Mouse (Mus musculus) embryonic stem cell, embryonic (primary cell): ENCODE measurements around the gene Gnb5.

Source experiments
- CTCF ChIA-PET, 4 experiments: fragments of 300-600 bp in 2 of 4; fragments of 350-600 bp in 2 of 4; sonication (Branson Sonifier 250); formaldehyde crosslinking; loops; one replicate each; lab custom pipeline; 2022; ENCODE audit warnings: inconsistent platforms in 2 of 4; lab: Charles Lee
- POLR2A ChIA-PET, 4 experiments: fragments of 300-600 bp in 2 of 4; fragments of 350-600 bp in 2 of 4; sonication (Branson Sonifier 250); formaldehyde crosslinking; loops; one replicate each; lab custom pipeline; 2022; ENCODE audit warnings: antibody characterized with exemption in 4 of 4, inconsistent platforms in 1 of 4; lab: Charles Lee

The Gnb5 gene

GRCm38 (mm10) chr9:75363702-75364101 lies 57.6 kb downstream of the Gnb5 start:
- ChIA-PET CTCF (interaction anchor here in 2 of 4 experiments (1.2 to 1.8 kb wide), 4 partner anchors 9 to 119 kb away, joined by 3 to 10 read pairs (median 6); no protein-coding TSS in a partner anchor), POLR2A (interaction anchor here in 2 of 4 experiments (1.1 to 5.4 kb wide), 12 partner anchors 9 to 47 kb away, joined by 4 to 22 read pairs (median 9); no protein-coding TSS in a partner anchor)

DNA sequence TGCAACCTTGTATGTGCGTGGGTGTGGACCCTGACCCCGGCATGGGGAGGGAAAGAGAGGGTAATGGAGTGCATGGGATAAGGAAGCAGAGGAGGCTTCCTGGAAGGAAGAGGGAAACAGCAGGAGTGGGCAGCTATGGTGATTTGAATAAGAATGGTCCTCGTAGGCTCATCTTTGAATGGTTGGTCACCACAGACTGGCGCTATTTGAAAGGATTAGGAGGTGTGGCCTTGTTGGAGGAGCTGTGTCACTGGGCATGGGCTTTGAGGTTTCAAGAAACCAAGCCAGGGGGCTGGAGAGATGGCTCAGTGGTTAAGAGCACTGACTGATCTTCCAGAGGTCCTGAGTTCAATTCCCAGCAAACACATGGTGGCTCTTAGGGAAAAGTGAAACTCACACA lies 59.1 kb downstream of the Gnb5 start:
- POLR2A ChIA-PET: interaction anchor here in 2 of 4 experiments (0.9 to 5.4 kb wide), 17 partner anchors 10 to 73 kb away, joined by 3 to 22 read pairs (median 5); partner anchors contain the start of gene Mapk6 (in 2 of the 2)
- CTCF ChIA-PET: interaction anchor here in 3 of 4 experiments (0.6 to 1.2 kb wide), 4 partner anchors 11 to 103 kb away, joined by 3 to 5 read pairs (median 3); no protein-coding TSS in a partner anchor

DNA sequence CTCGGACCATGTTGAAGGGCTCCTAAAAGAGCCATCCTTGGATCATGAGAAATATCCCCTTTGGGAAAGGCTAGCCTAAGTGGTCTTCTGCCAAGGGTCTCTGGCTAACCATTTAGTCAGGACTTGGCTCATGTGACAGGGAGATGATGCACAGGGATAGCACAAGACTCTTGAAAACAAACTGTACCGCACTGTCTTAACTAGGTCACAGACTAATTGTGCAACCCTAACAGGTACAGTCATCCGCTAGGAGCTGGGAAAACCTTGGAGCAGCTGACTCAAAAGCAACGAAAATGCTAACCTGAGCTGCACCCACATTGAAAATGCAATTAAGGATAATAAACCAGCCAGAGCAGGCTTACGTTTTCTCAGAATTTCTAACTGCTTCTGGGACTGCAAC lies 60.1 kb downstream of the Gnb5 start:
- ChIA-PET POLR2A (interaction anchor here (1.0 to 5.4 kb wide), 18 partner anchors 9 to 74 kb away, joined by 3 to 22 read pairs (median 4); partner anchors contain the start of gene Mapk6 (in 2 of the 4)), CTCF (interaction anchor here in 3 of 4 experiments (0.6 to 1.2 kb wide), 3 partner anchors 61 to 102 kb away, joined by 3 to 5 read pairs (median 4); no protein-coding TSS in a partner anchor)

GRCm38 (mm10) chr9:75368779-75369178 lies 62.7 kb downstream of the Gnb5 start:
- ChIA-PET CTCF (no interaction called here), POLR2A (interaction anchor here in 2 of 4 experiments (0.7 to 1.8 kb wide), 5 partner anchors 26 to 147 kb away, joined by 3 to 7 read pairs (median 5); no protein-coding TSS in a partner anchor)

GRCm38 (mm10) chr9:75375606-75376005 lies 69.5 kb downstream of the Gnb5 start:
- ChIA-PET CTCF (interaction anchor here in 1 of 4 experiments (1.0 kb wide), 1 partner anchor 13 kb away, joined by 5 read pairs; no protein-coding TSS in a partner anchor), POLR2A (interaction anchor here in 2 of 4 experiments (1.0 to 2.3 kb wide), 7 partner anchors 8 to 35 kb away, joined by 3 to 13 read pairs (median 3); no protein-coding TSS in a partner anchor)

- ChIA-PET POLR2A (interaction anchor here in 3 of 4 experiments (0.6 to 2.6 kb wide), 17 partner anchors 9 to 508 kb away, joined by 3 to 13 read pairs (median 3); partner anchors contain the start of gene Mapk6 (in 1 of the 3)), CTCF (interaction anchor here in 3 of 4 experiments (0.6 to 1.4 kb wide), 3 partner anchors 11 to 92 kb away, joined by 3 to 7 read pairs (median 3); no protein-coding TSS in a partner anchor)
Observed at GRCm38 (mm10) chr9:75376428-75376827, 70.3 kb downstream of the Gnb5 start.

DNA sequence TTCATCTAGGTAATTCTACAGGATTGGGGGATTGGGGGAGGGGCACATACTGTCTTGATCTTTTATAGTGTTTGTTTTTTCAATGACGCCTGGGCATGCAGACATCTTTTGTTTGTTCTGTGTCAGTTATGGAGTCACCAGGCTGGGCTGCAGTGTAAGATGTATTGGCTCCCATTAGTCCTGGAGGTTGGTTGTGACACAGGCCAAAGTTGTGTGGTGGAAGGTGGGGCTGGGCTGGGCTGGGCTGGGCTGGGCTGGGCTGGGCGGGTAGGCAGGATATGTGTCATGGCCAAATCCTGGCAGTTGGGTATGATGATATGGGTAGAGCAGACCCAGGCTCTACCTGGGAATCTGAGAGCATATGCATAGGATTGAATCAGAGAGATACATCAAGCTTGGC lies 72.7 kb downstream of the Gnb5 start:
- POLR2A ChIA-PET: interaction anchor here in 2 of 4 experiments (1.0 to 2.6 kb wide), 6 partner anchors 11 to 57 kb away, joined by 3 to 12 read pairs (median 3); partner anchors contain the start of gene Mapk6 (in 1 of the 2)

DNA sequence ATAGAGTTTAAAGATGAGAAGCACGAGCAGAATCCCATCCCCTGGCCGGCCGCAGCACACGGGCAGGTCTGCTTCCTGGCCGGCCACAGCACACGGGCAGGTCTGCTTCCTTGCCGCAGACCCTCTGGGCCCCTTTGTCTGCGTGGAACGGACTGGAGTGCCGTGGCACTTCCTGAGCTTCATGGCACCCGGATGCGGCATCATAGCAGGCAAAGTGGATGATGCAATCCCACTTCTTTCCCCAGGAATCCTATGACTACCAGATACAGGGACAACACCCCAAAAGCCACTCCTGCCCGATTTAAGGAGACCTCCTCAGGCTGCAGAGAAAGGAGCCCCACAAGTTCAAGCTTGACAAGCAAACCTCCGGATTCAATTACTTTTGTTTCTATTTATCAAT lies 76.7 kb downstream of the Gnb5 start:
- CTCF ChIA-PET: interaction anchor here in 3 of 4 experiments (0.8 to 2.4 kb wide), 12 partner anchors 10 to 133 kb away, joined by 3 to 15 read pairs (median 3); partner anchors contain the start of gene Leo1 (in 1 of the 3)
- POLR2A ChIA-PET: interaction anchor here (0.7 to 4.3 kb wide), 55 partner anchors 10 to 474 kb away, joined by 3 to 37 read pairs (median 5); partner anchors contain the start of genes Mapk6 (in 4 of the 4) and Leo1 (in 3 of the 4)

More for the DNA sequence above, 72.7 kb downstream of the Gnb5 start:
- CTCF ChIA-PET: interaction anchor here in 1 of 4 experiments (0.6 kb wide), 1 partner anchor 71 kb away, joined by 15 read pairs; no protein-coding TSS in a partner anchor

DNA sequence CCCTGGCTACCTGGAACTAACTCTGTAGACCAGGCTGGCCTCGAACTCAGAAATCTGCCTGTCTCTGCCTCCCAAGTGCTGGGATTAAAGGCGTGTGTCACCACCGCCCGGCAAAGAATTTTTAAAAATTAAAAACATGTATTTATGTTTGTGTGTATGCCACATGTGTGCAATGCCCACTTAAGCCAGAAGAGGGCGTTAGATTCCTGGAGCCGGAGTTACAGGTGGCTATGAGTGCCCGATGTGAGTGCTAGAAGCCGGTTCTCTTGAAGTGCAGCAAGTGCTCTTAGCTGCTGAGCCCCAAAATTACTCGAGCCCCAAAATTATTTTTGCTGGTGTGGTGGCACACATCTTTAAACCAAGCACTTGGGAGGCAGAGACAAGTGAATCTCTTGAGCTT lies 77.7 kb downstream of the Gnb5 start:
- ChIA-PET CTCF (interaction anchor here (0.6 to 2.4 kb wide), 17 partner anchors 9 to 101 kb away, joined by 3 to 10 read pairs (median 4); no protein-coding TSS in a partner anchor), POLR2A (interaction anchor here in 3 of 4 experiments (0.6 to 4.3 kb wide), 34 partner anchors 10 to 1972 kb away, joined by 3 to 37 read pairs (median 4); partner anchors contain the start of gene Mapk6 (in 2 of the 3))

DNA sequence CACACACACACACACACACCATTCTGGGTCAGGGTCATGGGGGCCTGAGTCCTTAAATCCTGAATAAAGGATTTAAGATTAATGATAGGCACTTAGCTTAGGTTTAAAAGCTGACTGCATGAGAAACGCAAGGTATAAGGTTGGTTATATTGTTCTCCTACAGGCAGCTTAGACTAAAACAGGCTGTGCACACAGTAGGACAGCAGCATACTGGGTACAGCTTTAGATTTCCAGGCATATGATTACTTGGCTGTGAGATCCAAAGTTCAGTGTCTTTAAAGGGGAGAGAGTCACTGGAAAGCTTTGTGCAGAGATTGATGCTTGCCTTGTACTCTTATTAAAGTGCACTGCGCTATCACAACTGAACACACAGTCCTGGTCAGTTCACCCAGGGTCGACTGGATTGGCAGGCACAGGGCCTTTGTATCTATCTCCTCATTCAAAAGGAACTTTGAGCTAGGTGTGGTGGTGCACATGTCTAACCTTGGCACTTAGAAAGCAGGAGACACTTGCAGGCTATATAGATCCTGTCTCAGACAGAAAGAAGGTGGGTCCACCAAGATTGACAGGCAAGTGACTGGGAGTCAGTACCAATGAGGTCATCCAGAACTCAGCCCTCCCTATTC lies 78.4 kb downstream of the Gnb5 start:
- POLR2A ChIA-PET: interaction anchor here in 3 of 4 experiments (0.5 to 4.3 kb wide), 26 partner anchors 9 to 1971 kb away, joined by 3 to 37 read pairs (median 4); partner anchors contain the start of gene Mapk6 (in 2 of the 3)

GRCm38 (mm10) chr9:75385218-75385974 lies 79.3 kb downstream of the Gnb5 start:
- ChIA-PET CTCF (interaction anchor here in 3 of 4 experiments (0.6 to 2.4 kb wide), 10 partner anchors 13 to 103 kb away, joined by 3 to 10 read pairs (median 4); no protein-coding TSS in a partner anchor), POLR2A (interaction anchor here in 3 of 4 experiments (0.6 to 4.3 kb wide), 18 partner anchors 8 to 221 kb away, joined by 3 to 36 read pairs (median 4); partner anchors contain the start of genes Mapk6 (in 2 of the 3) and Leo1 (in 1 of the 3))

More for the DNA sequence above, 78.4 kb downstream of the Gnb5 start:
- CTCF ChIA-PET: interaction anchor here in 3 of 4 experiments (0.5 to 2.4 kb wide), 16 partner anchors 9 to 652 kb away, joined by 3 to 10 read pairs (median 4); no protein-coding TSS in a partner anchor

GRCm38 (mm10) chr9:75393251-75393650 lies 87.2 kb downstream of the Gnb5 start:
- ChIA-PET POLR2A (interaction anchor here in 3 of 4 experiments (0.6 to 5.2 kb wide), 16 partner anchors 8 to 54 kb away, joined by 3 to 36 read pairs (median 4); partner anchors contain the start of gene Mapk6 (in 3 of the 3)), CTCF (interaction anchor here (0.5 to 1.6 kb wide), 7 partner anchors 9 to 59 kb away, joined by 3 to 10 read pairs (median 3); no protein-coding TSS in a partner anchor)
